Mouse (Mus musculus) CH12.LX (cell line): Measurements from ENCODE around the gene Gm13272. TPM values are rescaled to one million over a fixed set of nuclear protein-coding genes. Genes with fewer than 3 reads are reported as not detected.
"Not testable (repeated sequence)": the region's sequence is repeated elsewhere in the genome, so short reads cannot be mapped to it uniquely, and the experiment has no call there.

ENCODE experiments used
- DNase-seq: peaks from one replicate; pipeline ENCODE4 v3.0.0-alpha.2; 2013; ENCODE audit errors: extremely low read depth
- H3K27ac ChIP-seq: 2 replicates; pipeline ENCODE4 v1.5.1; 2012; ENCODE audit warnings: low read depth, mild to moderate bottlenecking, control low read depth, moderate library complexity; ENCODE audit not compliant: insufficient read depth
- H3K27me3 ChIP-seq: replicated peaks from 2 replicates; pipeline ENCODE3; 2012; ENCODE audit warnings: inconsistent platforms
- H3K36me3 ChIP-seq, 2 experiments: replicated peaks in 1 of 2; 2 replicates each; pipeline versions ENCODE3 to v1.6.1; 2012; ENCODE audit warnings: inconsistent platforms in 1 of 2, low read length in 1 of 2, mild to moderate bottlenecking in 1 of 2, mixed read lengths in 1 of 2, moderate library complexity in 1 of 2; ENCODE audit not compliant: control insufficient read depth in 1 of 2, insufficient read depth in 1 of 2
- H3K4me1 ChIP-seq, 2 experiments: 2 replicates each; pipeline ENCODE4 v1.6.1; 2012; ENCODE audit warnings: inconsistent platforms in 1 of 2, moderate library complexity in 1 of 2; ENCODE audit not compliant: insufficient read depth in 2 of 2, control insufficient read depth in 1 of 2
- H3K4me2 ChIP-seq: 2 replicates; pipeline ENCODE4 v1.6.1; 2012; ENCODE audit warnings: low read depth, mild to moderate bottlenecking, control low read depth; ENCODE audit not compliant: poor library complexity, insufficient read depth, severe bottlenecking
- H3K4me3 ChIP-seq, 3 experiments: fragments of 150-350 bp in 1 of 3; sonication (generic) in 1 of 3; replicated peaks in 1 of 3; 2 replicates each; pipeline versions ENCODE3 to v1.5.1; 2011 to 2012; ENCODE audit warnings: low read depth in 2 of 3, low read length in 2 of 3, mild to moderate bottlenecking in 2 of 3, moderate library complexity in 2 of 3, control low read depth in 1 of 3, improper control_type of control experiment in 1 of 3, inconsistent platforms in 1 of 3, mixed read lengths in 1 of 3; ENCODE audit not compliant: poor library complexity in 1 of 3
- H3K79me2 ChIP-seq: replicated peaks from 2 replicates; pipeline ENCODE4 v1.6.1; 2012; ENCODE audit warnings: mild to moderate bottlenecking, moderate library complexity; ENCODE audit not compliant: control insufficient read depth, poor library complexity, insufficient read depth, severe bottlenecking; ENCODE audit errors: extremely low read depth
- H3K9ac ChIP-seq: 2 replicates; pipeline ENCODE4 v1.6.1; 2012; ENCODE audit warnings: low read depth, mild to moderate bottlenecking, control low read depth, moderate library complexity; ENCODE audit not compliant: insufficient read depth
- H3K9me3 ChIP-seq: replicated peaks from 2 replicates; pipeline ENCODE3; 2012; ENCODE audit warnings: low read length, inconsistent platforms, mixed read lengths
- dilution Hi-C: fragments of 300-500 bp; cut with MboI; formaldehyde crosslinking; loops from 2 replicates; pipeline ENCODE4 v1.14.3; 2020; ENCODE audit warnings: low sequenced_read_pairs; ENCODE audit not compliant: extremely low pct_unique_long_range_greater_than_20kb, extremely low pct_ligation_motif_present
- in situ Hi-C: fragments of 300-500 bp; cut with MboI; formaldehyde crosslinking; loops from 3 replicates; pipeline ENCODE4 v1.14.3; 2019; ENCODE audit warnings: low sequenced_read_pairs, low pct_ligation_motif_present, low pct_unique_long_range_greater_than_20kb, mixed read lengths
- polyA plus RNA-seq: library from polyadenylated mRNA; unstranded; fragments of >175 nt; gene quantifications from 2 replicates; pipeline ENCODE4 v1.2.1, GENCODE M21; 2012; ENCODE audit warnings: low read depth; ENCODE audit not compliant: insufficient read length
- total RNA-seq, 2 experiments: library from RNA; depleted of rRNA; stranded (reverse); fragments of 300-350 nt in 1 of 2; fragments of >200 nt in 1 of 2; gene quantifications; 2 replicates each; pipeline ENCODE4 v1.2.3; 2012 to 2014

The Gm13272 gene
- total and polyA plus RNA-seq, 3 experiments = not detected

GRCm38 (mm10) chr4:88827116-88827515 lies 47.5 kb downstream of the Gm13272 start, which contains the start of gene Ifna6:
Gene Ifna6 (plus strand): TSS chr4:88827416.
- DNase-seq, H3K27ac ChIP-seq, dilution Hi-C loops, H3K4me3 ChIP-seq, H3K9me3 ChIP-seq, H3K9ac ChIP-seq, H3K4me2 ChIP-seq, H3K4me1 ChIP-seq, in situ Hi-C loops, H3K79me2 ChIP-seq, H3K36me3 ChIP-seq: not testable (repeated sequence)
- H3K27me3 ChIP-seq = peaks cover 22% of the 10 kb centered on the region

Other genes with a start within 250 kb of the Gm13272 start
Only the 20 nearest of the 31 such genes appear.
- 10.2 and 11.9 TPM in 2 replicates for gene Gm26566, start 58.0 kb upstream of the Gm13272 start, total RNA-seq (2012; rRNA removed)
- not detected in 2 replicates for gene Gm26566, start 58.0 kb upstream of the Gm13272 start, total RNA-seq (2014; rRNA removed)
- gene Gm26566, start 58.0 kb upstream of the Gm13272 start, polyA plus RNA-seq = 0.49 TPM in 1 of 2 replicates, not detected in the other
- 40.0 and 42.2 TPM in 2 replicates for gene Klhl9, start 57.4 kb upstream of the Gm13272 start, total RNA-seq (2012; rRNA removed)
- 51.6 and 55.2 TPM in 2 replicates for gene Klhl9, start 57.4 kb upstream of the Gm13272 start, total RNA-seq (2014; rRNA removed)
- 16.1 and 19.1 TPM in 2 replicates for gene Klhl9, start 57.4 kb upstream of the Gm13272 start, polyA plus RNA-seq
- not detected in 2 replicates for gene Gm13271, start 25.0 kb upstream of the Gm13272 start, total RNA-seq (2012; rRNA removed)
- gene Gm13271, start 25.0 kb upstream of the Gm13272 start, total RNA-seq (2014; rRNA removed) = not detected in 2 replicates
- gene Gm13271, start 25.0 kb upstream of the Gm13272 start, polyA plus RNA-seq = not detected in 2 replicates
- not detected in 2 replicates for gene Gm13283, start 19.7 kb upstream of the Gm13272 start, total RNA-seq (2012; rRNA removed)
- gene Gm13283, start 19.7 kb upstream of the Gm13272 start, total RNA-seq (2014; rRNA removed) = not detected in 2 replicates
- not detected in 2 replicates for gene Gm13283, start 19.7 kb upstream of the Gm13272 start, polyA plus RNA-seq
- not detected in 2 replicates for gene Gm13290, start 6.0 kb upstream of the Gm13272 start, total RNA-seq (2012; rRNA removed)
- not detected in 2 replicates for gene Gm13290, start 6.0 kb upstream of the Gm13272 start, total RNA-seq (2014; rRNA removed)
- gene Gm13290, start 6.0 kb upstream of the Gm13272 start, polyA plus RNA-seq = not detected in 2 replicates
- gene Gm13289, start 2.9 kb upstream of the Gm13272 start, total RNA-seq (2012; rRNA removed) = not detected in 2 replicates
- not detected in 2 replicates for gene Gm13289, start 2.9 kb upstream of the Gm13272 start, total RNA-seq (2014; rRNA removed)
- not detected in 2 replicates for gene Gm13289, start 2.9 kb upstream of the Gm13272 start, polyA plus RNA-seq
- not detected in 2 replicates for gene Ifnz, start 2.3 kb downstream of the Gm13272 start, total RNA-seq (2012; rRNA removed)
- not detected in 2 replicates for gene Ifnz, start 2.3 kb downstream of the Gm13272 start, total RNA-seq (2014; rRNA removed)
- gene Ifnz, start 2.3 kb downstream of the Gm13272 start, polyA plus RNA-seq = not detected in 2 replicates
- gene Gm13276, start 5.9 kb downstream of the Gm13272 start, total RNA-seq (2012; rRNA removed) = not detected in 2 replicates
- gene Gm13276, start 5.9 kb downstream of the Gm13272 start, total RNA-seq (2014; rRNA removed) = not detected in 2 replicates
- gene Gm13276, start 5.9 kb downstream of the Gm13272 start, polyA plus RNA-seq = not detected in 2 replicates
- not detected in 2 replicates for gene Gm13277, start 8.8 kb downstream of the Gm13272 start, total RNA-seq (2012; rRNA removed)
- not detected in 2 replicates for gene Gm13277, start 8.8 kb downstream of the Gm13272 start, total RNA-seq (2014; rRNA removed)
- not detected in 2 replicates for gene Gm13277, start 8.8 kb downstream of the Gm13272 start, polyA plus RNA-seq
- gene Gm13278, start 11.7 kb downstream of the Gm13272 start, total RNA-seq (2012; rRNA removed) = not detected in 2 replicates
- gene Gm13278, start 11.7 kb downstream of the Gm13272 start, total RNA-seq (2014; rRNA removed) = not detected in 2 replicates
- not detected in 2 replicates for gene Gm13278, start 11.7 kb downstream of the Gm13272 start, polyA plus RNA-seq
- not detected in 2 replicates for gene Gm13275, start 14.6 kb downstream of the Gm13272 start, total RNA-seq (2012; rRNA removed)
- gene Gm13275, start 14.6 kb downstream of the Gm13272 start, total RNA-seq (2014; rRNA removed) = not detected in 2 replicates
- not detected in 2 replicates for gene Gm13275, start 14.6 kb downstream of the Gm13272 start, polyA plus RNA-seq
- gene Gm13279, start 17.5 kb downstream of the Gm13272 start, total RNA-seq (2012; rRNA removed) = not detected in 2 replicates
- not detected in 2 replicates for gene Gm13279, start 17.5 kb downstream of the Gm13272 start, total RNA-seq (2014; rRNA removed)
- not detected in 2 replicates for gene Gm13279, start 17.5 kb downstream of the Gm13272 start, polyA plus RNA-seq
- not detected in 2 replicates for gene Gm13285, start 19.8 kb downstream of the Gm13272 start, total RNA-seq (2012; rRNA removed)
- gene Gm13285, start 19.8 kb downstream of the Gm13272 start, total RNA-seq (2014; rRNA removed) = not detected in 2 replicates
- not detected in 2 replicates for gene Gm13285, start 19.8 kb downstream of the Gm13272 start, polyA plus RNA-seq
- gene Gm13287, start 23.4 kb downstream of the Gm13272 start, total RNA-seq (2012; rRNA removed) = not detected in 2 replicates
- gene Gm13287, start 23.4 kb downstream of the Gm13272 start, total RNA-seq (2014; rRNA removed) = not detected in 2 replicates
- not detected in 2 replicates for gene Gm13287, start 23.4 kb downstream of the Gm13272 start, polyA plus RNA-seq
- not detected in 2 replicates for gene Gm13288, start 25.7 kb downstream of the Gm13272 start, total RNA-seq (2012; rRNA removed)
- gene Gm13288, start 25.7 kb downstream of the Gm13272 start, total RNA-seq (2014; rRNA removed) = not detected in 2 replicates
- not detected in 2 replicates for gene Gm13288, start 25.7 kb downstream of the Gm13272 start, polyA plus RNA-seq
- not detected in 2 replicates for gene Ifna7, start 36.4 kb downstream of the Gm13272 start, total RNA-seq (2012; rRNA removed)
- not detected in 2 replicates for gene Ifna7, start 36.4 kb downstream of the Gm13272 start, total RNA-seq (2014; rRNA removed)
- gene Ifna7, start 36.4 kb downstream of the Gm13272 start, polyA plus RNA-seq = not detected in 2 replicates
- not detected in 2 replicates for gene Ifna11, start 40.1 kb downstream of the Gm13272 start, total RNA-seq (2012; rRNA removed)
- gene Ifna11, start 40.1 kb downstream of the Gm13272 start, total RNA-seq (2014; rRNA removed) = not detected in 2 replicates
- gene Ifna11, start 40.1 kb downstream of the Gm13272 start, polyA plus RNA-seq = not detected in 2 replicates
- gene Ifna6, start 47.6 kb downstream of the Gm13272 start, total RNA-seq (2012; rRNA removed) = not detected in 2 replicates
- not detected in 2 replicates for gene Ifna6, start 47.6 kb downstream of the Gm13272 start, total RNA-seq (2014; rRNA removed)
- gene Ifna6, start 47.6 kb downstream of the Gm13272 start, polyA plus RNA-seq = not detected in 2 replicates
- gene Ifna5, start 55.7 kb downstream of the Gm13272 start, total RNA-seq (2012; rRNA removed) = not detected in 2 replicates
- gene Ifna5, start 55.7 kb downstream of the Gm13272 start, total RNA-seq (2014; rRNA removed) = not detected in 2 replicates
- not detected in 2 replicates for gene Ifna5, start 55.7 kb downstream of the Gm13272 start, polyA plus RNA-seq
- gene Ifna4, start 62.0 kb downstream of the Gm13272 start, total RNA-seq (2012; rRNA removed) = not detected in 2 replicates
- gene Ifna4, start 62.0 kb downstream of the Gm13272 start, total RNA-seq (2014; rRNA removed) = not detected in 2 replicates
- gene Ifna4, start 62.0 kb downstream of the Gm13272 start, polyA plus RNA-seq = not detected in 2 replicates